Mouse (Mus musculus) lung, postnatal 0 days (tissue): ENCODE data around the gene Atp1b3. TPM values are rescaled to one million over a fixed set of nuclear protein-coding genes. Genes with fewer than 3 reads are reported as not detected.

Experiments used
- ATAC-seq: fragments of 200-750 bp; cut with Nextera tagmentation; 2 replicates; pipeline ENCODE4 v1.8.0; 2017; ENCODE audit warnings: moderate library complexity
- DNase-seq: peaks from one replicate; pipeline ENCODE4 v3.0.0-alpha.2; 2016; ENCODE audit warnings: low spot score
- H3K27ac ChIP-seq: fragments of 300-500 bp; sonication (generic); 2 replicates; pipeline ENCODE4 v1.5.1; 2014; ENCODE audit warnings: antibody characterized with exemption, mild to moderate bottlenecking, low read length, mixed read lengths
- H3K27me3 ChIP-seq: fragments of 300-500 bp; sonication (generic); replicated peaks from 2 replicates; pipeline ENCODE4 v1.6.1; 2014; ENCODE audit warnings: low read length, mixed read lengths; ENCODE audit not compliant: insufficient read depth
- H3K36me3 ChIP-seq: fragments of 300-500 bp; sonication (generic); 2 replicates; pipeline ENCODE4 v1.6.1; 2014; ENCODE audit warnings: low read length, mixed read lengths; ENCODE audit not compliant: insufficient read depth
- H3K4me1 ChIP-seq: fragments of 300-500 bp; sonication (generic); 2 replicates; pipeline ENCODE4 v1.6.1; 2014; ENCODE audit warnings: antibody characterized with exemption, low read depth, low read length, mixed read lengths; ENCODE audit not compliant: insufficient read depth
- H3K4me2 ChIP-seq: fragments of 300-500 bp; sonication (generic); replicated peaks from 2 replicates; pipeline ENCODE4 v1.6.1; 2014; ENCODE audit warnings: low read depth, mild to moderate bottlenecking, low read length, moderate library complexity, mixed read lengths
- H3K4me3 ChIP-seq: fragments of 300-500 bp; sonication (generic); 2 replicates; pipeline ENCODE4 v1.5.1; 2014; ENCODE audit warnings: low read depth, low read length
- H3K9ac ChIP-seq: fragments of 300-500 bp; sonication (generic); replicated peaks from 2 replicates; pipeline ENCODE4 v1.6.1; 2014; ENCODE audit warnings: low read depth, mild to moderate bottlenecking
- H3K9me3 ChIP-seq: fragments of 300-500 bp; sonication (generic); 2 replicates; pipeline ENCODE4 v1.6.1; 2016; ENCODE audit warnings: low read length, mixed read lengths
- CTCF ChIP-seq: IDR thresholded peaks from 2 replicates; pipeline ENCODE4 v1.5.1; 2016; ENCODE audit warnings: antibody characterized with exemption, mild to moderate bottlenecking
- EP300 ChIP-seq: IDR thresholded peaks from 2 replicates; pipeline ENCODE4 v1.6.1; 2016; ENCODE audit warnings: antibody characterized with exemption, mild to moderate bottlenecking, control low read depth
- WGBS: fragments of 180-500 bp; shearing (Covaris S2); extraction: QIAGEN DNeasy Blood & Tissue Kit; methylation state at CpG from one replicate; pipeline ENCODE4 v1.1.7; 2014; 5-methylcytosine and 5-hydroxymethylcytosine counted together
- polyA plus RNA-seq: library from polyadenylated mRNA; unstranded; fragments of >200 nt; fragmentation: Nextera tagmentation; extraction: Ambion mirVana; gene quantifications from 2 replicates; pipeline ENCODE4 v1.2.1, GENCODE M21; 2015

Gene Atp1b3
- polyA plus RNA-seq, 1 experiment from 2014 or later: 206 TPM

DNA sequence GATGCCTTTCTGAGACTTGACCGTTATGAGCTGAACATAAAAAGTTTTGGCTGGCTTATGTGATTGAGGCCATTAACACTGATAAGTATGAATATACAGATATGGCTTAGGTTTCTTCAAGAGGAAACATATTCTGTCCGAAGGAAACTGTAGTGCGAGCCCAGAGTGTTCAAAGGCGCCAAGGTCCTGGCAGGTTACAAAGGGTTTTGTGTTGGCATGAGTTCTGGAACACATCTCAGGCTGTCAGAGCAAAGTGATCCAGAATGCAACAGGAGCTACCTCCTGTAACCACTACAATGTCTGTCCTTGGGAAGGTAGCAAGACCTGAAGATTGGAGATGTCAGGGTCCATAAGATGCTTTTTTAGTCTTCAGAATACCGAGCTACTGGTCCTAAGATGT, 44.9 kb downstream of the Atp1b3 start:
- H3K4me1 ChIP-seq: no peaks in the 10 kb centered on the region
- no peak overlapping the region for H3K9ac ChIP-seq
- no peak overlapping the region for H3K4me3 ChIP-seq
- H3K4me2 ChIP-seq: no peak overlapping the region
- TF ChIP-seq EP300 (no peak), CTCF (no peak)
- DNase-seq: no peak
- H3K27ac ChIP-seq: no peak overlapping the region
- H3K36me3 ChIP-seq: no peaks in the 10 kb centered on the region; the same call in 1 of the 2 replicates
- H3K9me3 ChIP-seq: no peaks in the 10 kb centered on the region
- no peaks in the 10 kb centered on the region for H3K27me3 ChIP-seq
- ATAC-seq: no peak
- WGBS: 79% methylated on average over 5 of the region's 5 CpGs

DNA sequence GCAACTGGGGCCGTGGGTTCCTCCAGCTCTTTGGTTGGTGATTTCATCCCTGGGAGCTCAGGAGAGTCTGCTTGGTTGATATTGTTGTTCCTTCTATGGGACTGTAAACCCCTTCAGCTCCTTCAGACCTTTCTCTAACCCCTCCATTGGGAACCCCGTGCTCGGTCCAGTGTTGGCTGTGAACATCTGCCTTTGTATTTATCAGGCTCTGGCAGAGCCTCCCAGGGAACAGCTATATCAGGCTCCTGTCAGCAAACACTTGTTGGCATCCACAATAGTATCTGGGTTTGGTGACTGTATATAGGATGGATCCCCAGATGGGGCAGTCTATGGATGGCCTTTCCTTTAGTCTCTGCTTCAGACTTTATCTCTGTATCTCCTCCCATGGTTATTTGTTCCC, 52.2 kb downstream of the Atp1b3 start:
- H3K9ac ChIP-seq: no peak overlapping the region
- ATAC-seq (no peak), DNase-seq (no peak)
- WGBS: 93% methylated on average over 3 of the region's 3 CpGs
- H3K36me3 ChIP-seq: no peaks in the 10 kb centered on the region; the same call in 1 of the 2 replicates
- H3K4me3 ChIP-seq: no peak overlapping the region
- no peak overlapping the region for H3K4me2 ChIP-seq
- TF ChIP-seq EP300 (no peak), CTCF (no peak)
- no peaks in the 10 kb centered on the region for H3K27me3 ChIP-seq
- H3K27ac ChIP-seq: no peak overlapping the region
- H3K4me1 ChIP-seq: no peaks in the 10 kb centered on the region
- no peaks in the 10 kb centered on the region for H3K9me3 ChIP-seq

DNA sequence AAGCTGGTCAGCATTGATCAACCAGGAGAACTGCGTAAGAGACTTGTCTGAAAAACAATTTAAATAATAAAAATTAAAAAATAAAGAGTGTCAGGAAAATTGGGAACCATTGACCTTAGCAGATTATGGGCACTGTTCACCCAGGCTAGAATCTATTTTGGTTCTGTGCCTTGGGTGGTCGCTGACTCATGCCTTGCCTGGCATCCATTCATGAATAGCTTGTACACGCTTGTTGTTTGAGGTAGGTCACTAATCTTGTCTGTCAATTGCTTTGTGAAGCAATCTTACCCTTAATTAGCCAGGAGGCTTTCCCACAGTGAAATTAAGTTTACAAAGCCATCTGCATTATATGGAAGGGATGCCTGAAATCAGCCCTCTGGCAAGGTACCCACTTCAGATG, 55.4 kb downstream of the Atp1b3 start:
- no peak for ATAC-seq
- no peak overlapping the region for H3K9ac ChIP-seq
- no peak for TF ChIP-seq EP300
- TF ChIP-seq CTCF: no peak
- no peaks in the 10 kb centered on the region for H3K4me1 ChIP-seq
- no peak for DNase-seq
- WGBS: 91% methylated on average over 3 of the region's 3 CpGs
- no peak overlapping the region for H3K4me2 ChIP-seq
- no peaks in the 10 kb centered on the region for H3K27me3 ChIP-seq
- H3K9me3 ChIP-seq: no peaks in the 10 kb centered on the region
- no peaks in the 10 kb centered on the region; the same call in 1 of the 2 replicates for H3K36me3 ChIP-seq
- H3K27ac ChIP-seq: no peak overlapping the region
- H3K4me3 ChIP-seq: no peak overlapping the region

DNA sequence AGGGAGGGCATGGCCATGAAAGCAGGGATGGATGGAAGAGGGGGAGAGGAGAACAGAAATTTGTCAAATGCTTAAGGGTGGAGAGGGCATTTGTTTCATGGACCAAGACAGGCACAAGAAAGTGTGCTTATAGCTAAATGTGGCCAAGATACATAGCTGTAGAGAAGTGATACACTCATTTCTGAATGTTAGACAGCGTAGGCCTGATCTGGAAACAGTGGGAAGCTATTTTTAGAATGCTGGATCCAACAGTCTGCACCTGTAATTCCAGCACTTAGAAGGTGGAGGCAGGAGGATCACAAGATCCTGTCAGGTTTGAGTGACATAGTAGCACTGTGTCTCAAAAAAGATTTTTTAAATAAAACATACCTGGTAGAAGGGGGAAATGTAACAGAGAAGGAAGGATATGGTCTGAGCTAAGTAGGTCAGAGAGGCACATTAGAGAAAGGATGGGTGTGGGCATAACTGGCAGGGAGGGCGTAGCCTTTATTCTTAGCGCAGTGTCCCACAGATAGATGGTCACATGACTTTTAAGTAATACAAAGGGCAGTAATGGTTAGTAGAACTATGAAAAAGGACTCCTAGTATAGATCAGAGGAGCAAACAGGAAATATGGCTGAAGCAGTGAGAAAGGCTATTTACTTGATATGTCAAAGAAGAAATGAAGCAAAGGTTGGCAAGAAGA, 64.8 kb downstream of the Atp1b3 start:
- no peak for TF ChIP-seq CTCF
- TF ChIP-seq EP300: no peak
- H3K27ac ChIP-seq: no peak overlapping the region
- H3K4me2 ChIP-seq: no peak overlapping the region
- H3K4me1 ChIP-seq: no peaks in the 10 kb centered on the region
- ATAC-seq (peak; percentile 68), DNase-seq (peak; percentile 11)
- no peaks in the 10 kb centered on the region for H3K9me3 ChIP-seq
- no peak overlapping the region for H3K4me3 ChIP-seq
- WGBS: 81% methylated on average over 3 of the region's 3 CpGs
- no peak overlapping the region for H3K9ac ChIP-seq
- peaks cover 20% of the 10 kb centered on the region for H3K36me3 ChIP-seq
- no peaks in the 10 kb centered on the region for H3K27me3 ChIP-seq

DNA sequence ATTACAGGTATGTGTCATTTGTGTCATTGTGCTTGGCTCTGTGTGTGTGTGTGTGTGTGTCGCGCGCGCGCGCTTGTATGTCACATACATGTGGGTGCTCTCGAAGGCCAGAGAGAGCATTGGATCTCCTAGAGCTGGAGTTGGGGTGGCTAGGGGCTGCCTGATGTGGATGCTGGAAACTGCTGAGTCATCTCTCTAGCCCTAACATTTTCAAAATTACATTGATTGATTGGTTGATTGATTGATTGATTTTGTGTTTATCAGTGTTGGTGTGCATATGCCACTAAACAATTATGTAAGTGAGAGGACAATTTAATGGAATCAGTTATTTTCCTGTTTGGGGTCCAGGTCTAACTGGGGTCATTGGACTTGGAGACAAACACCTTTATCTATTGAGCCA, 72.1 kb downstream of the Atp1b3 start:
- no peaks in the 10 kb centered on the region for H3K9me3 ChIP-seq
- no peak overlapping the region for H3K27ac ChIP-seq
- no peaks in the 10 kb centered on the region for H3K27me3 ChIP-seq
- 98% methylated on average over 7 of the region's 7 CpGs for WGBS
- no peak overlapping the region for H3K4me3 ChIP-seq
- H3K4me1 ChIP-seq: no peaks in the 10 kb centered on the region
- H3K4me2 ChIP-seq: no peak overlapping the region
- no peak overlapping the region for H3K9ac ChIP-seq
- TF ChIP-seq CTCF (no peak), EP300 (no peak)
- no peak for DNase-seq
- peaks cover 6% of the 10 kb centered on the region; the same call in 1 of the 2 replicates for H3K36me3 ChIP-seq
- no peak for ATAC-seq

DNA sequence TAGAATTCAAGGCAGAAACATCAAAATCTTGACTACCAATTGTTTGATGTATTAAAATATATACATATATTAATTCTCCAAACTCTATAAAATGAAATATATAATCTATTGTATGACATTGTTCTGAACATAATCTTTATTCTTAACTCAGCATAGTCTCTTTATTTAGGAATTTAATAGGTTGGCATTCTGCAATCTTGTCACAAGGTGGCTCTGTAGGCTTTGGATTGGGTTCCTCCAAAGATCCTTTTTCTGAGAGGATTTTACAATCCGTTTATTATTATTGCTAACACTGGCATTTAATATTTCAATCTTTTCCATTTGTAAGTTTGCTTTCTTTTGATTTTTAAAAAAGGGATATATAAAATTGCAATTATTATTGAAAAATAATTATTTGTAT, 79.3 kb downstream of the Atp1b3 start:
- Histone ChIP-seq H3K4me3 (no peak overlapping the region), H3K9ac (no peak overlapping the region), H3K4me1 (no peaks in the 10 kb centered on the region), H3K9me3 (no peaks in the 10 kb centered on the region), H3K27ac (no peak overlapping the region), H3K27me3 (no peaks in the 10 kb centered on the region), H3K4me2 (no peak overlapping the region), H3K36me3 (no peaks in the 10 kb centered on the region)
- ATAC-seq (no peak), DNase-seq (peak; percentile 65)
- 7% methylated on average over 1 of the region's 1 CpGs for WGBS
- TF ChIP-seq EP300 (no peak), CTCF (peak; percentile 69)

Other genes with a start within 250 kb of the Atp1b3 start
- gene Gk5, start 245.1 kb downstream of the Atp1b3 start, polyA plus RNA-seq: 2.5 and 2.7 TPM in 2 replicates
- gene Tfdp2, start 168.2 kb downstream of the Atp1b3 start, polyA plus RNA-seq: 47.3 and 53.9 TPM in 2 replicates
- gene Rnf7, start 114.2 kb upstream of the Atp1b3 start, polyA plus RNA-seq: 160 and 168 TPM in 2 replicates
- gene Gm28729, start 160.8 kb upstream of the Atp1b3 start, polyA plus RNA-seq: 2.7 and 4.4 TPM in 2 replicates